Mouse (Mus musculus): Measurements from ENCODE around the gene Cobl. TPM values are rescaled to one million over a fixed set of nuclear protein-coding genes. Genes with fewer than 3 reads are reported as not detected.

The Cobl gene
- polyA plus RNA-seq, 1 experiment from 2014 or later, result 42.5 TPM

DNA sequence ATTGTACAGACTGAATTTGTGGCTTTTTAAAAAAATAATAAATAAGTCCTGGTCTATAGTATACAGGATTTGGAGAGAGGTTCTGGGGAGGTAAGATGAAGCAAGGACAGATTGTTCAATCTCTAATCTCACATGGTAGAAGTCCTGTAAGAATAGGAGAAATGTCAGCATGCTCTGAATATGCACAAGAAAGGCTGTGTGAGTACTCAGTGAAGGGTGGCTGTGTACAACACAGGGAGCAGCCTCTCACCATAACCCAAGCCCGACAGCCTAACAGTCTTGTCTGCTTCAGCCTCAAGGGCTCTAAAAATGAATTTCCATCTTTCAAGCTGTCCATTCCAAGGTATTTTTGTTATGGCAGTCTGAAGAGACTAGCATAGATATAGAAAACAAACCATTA lies 3.1 kb upstream of the Cobl start:
- no peak overlapping the region for H3K4me3 ChIP-seq
- WGBS, result 75% methylated on average over 1 of the region's 1 CpGs
- no peak for ATAC-seq (replicated peaks; ENCODE audit: insufficient number of reproducible peaks, insufficient read depth, low FRiP score, low read depth)
- no peak overlapping the region for H3K27ac ChIP-seq
- no peak overlapping the region for H3K9ac ChIP-seq
- no peaks in the 10 kb centered on the region for H3K36me3 ChIP-seq
- peaks cover 6% of the 10 kb centered on the region; the same call in 1 of the 2 replicates for H3K4me1 ChIP-seq (replicated peaks)
- H3K27me3 ChIP-seq, result peaks cover 4% of the 10 kb centered on the region; the same call in 1 of the 2 replicates
- H3K9me3 ChIP-seq (replicated peaks), result no peaks in the 10 kb centered on the region
- no peak overlapping the region for H3K4me2 ChIP-seq

DNA sequence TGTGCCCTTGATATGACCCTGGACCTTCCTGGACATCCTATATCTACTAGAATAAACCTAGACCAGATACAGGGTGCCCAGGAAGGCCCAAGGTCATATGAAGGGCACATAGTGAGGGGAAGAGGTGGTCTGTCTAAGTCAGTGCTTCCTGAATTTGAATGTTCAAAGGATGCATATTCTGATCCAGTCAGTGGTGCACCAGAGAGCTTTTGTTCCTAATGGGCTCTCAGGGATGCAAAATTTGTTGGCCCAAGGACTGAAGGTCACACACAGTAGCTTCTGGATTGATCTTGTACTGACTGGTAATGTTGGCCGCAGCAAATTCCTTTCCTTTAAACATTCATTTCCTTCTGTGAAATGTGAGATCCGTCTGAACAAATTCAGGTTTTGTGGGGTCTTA lies 2.5 kb upstream of the Cobl start:
- H3K4me2 ChIP-seq, result no peak overlapping the region
- 74% methylated on average over 2 of the region's 2 CpGs for WGBS

GRCm38 (mm10) chr11:12466606-12467005 lies 1.8 kb upstream of the Cobl start:
- Histone ChIP-seq H3K9ac (no peak overlapping the region), H3K27ac (no peak overlapping the region), H3K4me3 (no peak overlapping the region), H3K36me3 (no peaks in the 10 kb centered on the region), H3K9me3 (replicated peaks) (no peaks in the 10 kb centered on the region), H3K27me3 (peaks cover 4% of the 10 kb centered on the region; the same call in 1 of the 2 replicates), H3K4me1 (replicated peaks) (peaks cover 6% of the 10 kb centered on the region; the same call in 1 of the 2 replicates), H3K4me2 (no peak overlapping the region)
- no peak for ATAC-seq (replicated peaks; ENCODE audit: insufficient number of reproducible peaks, insufficient read depth, low FRiP score, low read depth)
- WGBS, result 71% methylated on average over 1 of the region's 1 CpGs

More for the DNA sequence above, 2.5 kb upstream of the Cobl start:
- Histone ChIP-seq H3K36me3 (no peaks in the 10 kb centered on the region), H3K9me3 (replicated peaks) (no peaks in the 10 kb centered on the region), H3K9ac (no peak overlapping the region), H3K27me3 (peaks cover 4% of the 10 kb centered on the region; the same call in 1 of the 2 replicates), H3K27ac (no peak overlapping the region), H3K4me3 (no peak overlapping the region), H3K4me1 (replicated peaks) (peaks cover 6% of the 10 kb centered on the region; the same call in 1 of the 2 replicates)
- no peak for ATAC-seq (replicated peaks; ENCODE audit: insufficient number of reproducible peaks, insufficient read depth, low FRiP score, low read depth)

- WGBS, result 35% methylated on average over 1 of the region's 1 CpGs
- H3K9me3 ChIP-seq (replicated peaks), result no peaks in the 10 kb centered on the region
- peak overlapping the region; percentile 75 for H3K4me3 ChIP-seq
- no peak for ATAC-seq (replicated peaks; ENCODE audit: insufficient number of reproducible peaks, insufficient read depth, low FRiP score, low read depth)
- H3K27ac ChIP-seq, result no peak overlapping the region
- H3K4me2 ChIP-seq, result peak overlapping the region; percentile 86
- H3K4me1 ChIP-seq (replicated peaks), result peaks cover 6% of the 10 kb centered on the region; the same call in 1 of the 2 replicates
- no peaks in the 10 kb centered on the region for H3K36me3 ChIP-seq
- peak overlapping the region; percentile 68 for H3K9ac ChIP-seq
- peaks cover 4% of the 10 kb centered on the region; the same call in 1 of the 2 replicates for H3K27me3 ChIP-seq
Observed at GRCm38 (mm10) chr11:12465229-12465628, 469 bp upstream of the Cobl start.

- no peak for ATAC-seq (replicated peaks; ENCODE audit: insufficient number of reproducible peaks, insufficient read depth, low FRiP score, low read depth)
- H3K4me2 ChIP-seq, result peak overlapping the region; percentile 86
- peak overlapping the region; percentile 75 for H3K4me3 ChIP-seq
- H3K36me3 ChIP-seq, result no peaks in the 10 kb centered on the region
- no peaks in the 10 kb centered on the region for H3K9me3 ChIP-seq (replicated peaks)
- WGBS, result 64% methylated on average over 13 of the region's 13 CpGs
- H3K9ac ChIP-seq, result peak overlapping the region; percentile 68; the same call in 1 of the 2 replicates
- H3K27ac ChIP-seq, result no peak overlapping the region
- peaks cover 17% of the 10 kb centered on the region for H3K4me1 ChIP-seq (replicated peaks)
- peaks cover 4% of the 10 kb centered on the region; the same call in 1 of the 2 replicates for H3K27me3 ChIP-seq
Observed at GRCm38 (mm10) chr11:12463615-12464170, 1.1 kb downstream of the Cobl start.

DNA sequence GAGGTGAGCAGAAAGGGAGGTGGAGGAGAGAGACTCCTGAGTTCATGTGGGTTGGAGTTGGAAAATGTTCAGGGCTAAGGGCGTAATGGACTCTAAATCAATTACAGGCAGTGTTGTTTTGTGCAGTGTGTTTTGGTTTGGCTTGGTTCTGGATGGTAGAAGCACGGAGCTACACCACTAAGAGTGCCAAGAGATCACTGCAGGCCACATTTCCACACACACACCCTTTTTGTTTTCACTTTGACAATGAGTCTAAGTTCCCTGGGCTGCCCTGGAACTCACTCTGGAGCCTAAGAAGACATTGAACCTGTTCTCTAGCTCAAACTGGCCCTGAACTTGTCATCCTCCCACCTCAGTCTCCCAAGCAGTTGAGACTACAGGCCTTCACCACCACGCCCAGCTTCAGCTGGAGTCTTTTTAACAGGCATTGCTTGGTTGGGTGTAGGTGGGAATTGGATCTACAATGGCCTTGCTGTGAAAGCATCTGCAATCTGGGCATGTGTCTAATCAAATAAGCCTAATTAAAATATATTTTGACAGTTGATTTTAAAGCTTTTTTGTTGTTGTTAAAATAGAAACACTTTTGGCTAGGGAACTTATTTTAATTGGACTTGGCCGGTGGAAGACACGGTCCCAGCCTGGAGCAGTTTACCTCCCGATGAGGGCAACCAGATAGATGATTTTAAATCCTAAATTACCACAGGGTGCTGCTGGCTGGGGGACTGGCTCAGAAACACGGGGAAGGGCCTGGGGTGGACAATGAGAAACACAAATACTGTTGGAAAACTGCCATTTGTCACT lies 4.8 kb downstream of the Cobl start:
- Histone ChIP-seq H3K9me3 (replicated peaks) (no peaks in the 10 kb centered on the region), H3K9ac (no peak overlapping the region), H3K27me3 (peaks cover 4% of the 10 kb centered on the region; the same call in 1 of the 2 replicates), H3K4me2 (no peak overlapping the region), H3K36me3 (no peaks in the 10 kb centered on the region), H3K4me3 (no peak overlapping the region), H3K4me1 (replicated peaks) (peaks cover 24% of the 10 kb centered on the region), H3K27ac (no peak overlapping the region)
- no peak for ATAC-seq (replicated peaks; ENCODE audit: insufficient number of reproducible peaks, insufficient read depth, low FRiP score, low read depth)
- 74% methylated on average over 7 of the region's 7 CpGs for WGBS

GRCm38 (mm10) chr11:12458814-12459213 lies 5.9 kb downstream of the Cobl start:
- H3K4me1 ChIP-seq (replicated peaks), result peaks cover 21% of the 10 kb centered on the region
- H3K4me3 ChIP-seq, result no peak overlapping the region
- H3K27me3 ChIP-seq, result peaks cover 4% of the 10 kb centered on the region; the same call in 1 of the 2 replicates
- H3K4me2 ChIP-seq, result no peak overlapping the region
- 62% methylated on average over 3 of the region's 3 CpGs for WGBS
- no peaks in the 10 kb centered on the region for H3K36me3 ChIP-seq
- no peak overlapping the region for H3K27ac ChIP-seq
- no peak for ATAC-seq (replicated peaks; ENCODE audit: insufficient number of reproducible peaks, insufficient read depth, low FRiP score, low read depth)
- no peaks in the 10 kb centered on the region for H3K9me3 ChIP-seq (replicated peaks)
- H3K9ac ChIP-seq, result no peak overlapping the region

DNA sequence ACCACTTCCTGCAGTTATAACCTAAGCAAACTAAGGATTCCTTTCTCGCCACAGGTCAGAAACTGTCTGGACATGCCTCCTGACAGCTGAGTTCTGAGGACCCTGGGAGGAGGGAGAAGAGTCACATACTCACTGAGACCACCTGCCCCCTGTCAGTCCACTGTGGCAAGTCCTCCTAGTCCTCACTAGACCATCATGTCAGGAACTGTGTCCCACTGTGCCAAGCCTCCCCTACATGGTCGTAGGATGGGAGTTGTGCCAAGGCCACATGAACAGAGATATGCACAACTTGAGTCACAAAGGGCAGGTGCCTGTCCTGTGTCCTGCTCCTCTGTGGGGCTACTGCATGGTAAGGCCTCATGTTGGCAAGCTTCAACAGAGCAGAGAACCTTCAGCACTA lies 6.4 kb downstream of the Cobl start:
- Histone ChIP-seq H3K4me3 (no peak overlapping the region), H3K4me2 (no peak overlapping the region), H3K4me1 (replicated peaks) (peaks cover 19% of the 10 kb centered on the region), H3K9me3 (replicated peaks) (no peaks in the 10 kb centered on the region), H3K27ac (no peak overlapping the region), H3K36me3 (no peaks in the 10 kb centered on the region), H3K27me3 (no peaks in the 10 kb centered on the region), H3K9ac (no peak overlapping the region)
- peak; percentile 70 for ATAC-seq (replicated peaks; ENCODE audit: insufficient number of reproducible peaks, insufficient read depth, low FRiP score, low read depth)
- WGBS, result 49% methylated on average over 2 of the region's 2 CpGs

- Histone ChIP-seq H3K4me1 (replicated peaks) (no peaks in the 10 kb centered on the region), H3K9me3 (replicated peaks) (no peaks in the 10 kb centered on the region), H3K36me3 (no peaks in the 10 kb centered on the region), H3K27ac (no peak overlapping the region), H3K4me3 (no peak overlapping the region), H3K27me3 (no peaks in the 10 kb centered on the region), H3K4me2 (no peak overlapping the region), H3K9ac (no peak overlapping the region)
- no peak for ATAC-seq (replicated peaks; ENCODE audit: insufficient number of reproducible peaks, insufficient read depth, low FRiP score, low read depth)
- 78% methylated on average over 3 of the region's 3 CpGs for WGBS
Observed at GRCm38 (mm10) chr11:12448101-12448500, 16.7 kb downstream of the Cobl start.

- Histone ChIP-seq H3K27me3 (no peaks in the 10 kb centered on the region), H3K4me2 (no peak overlapping the region), H3K9me3 (replicated peaks) (no peaks in the 10 kb centered on the region), H3K36me3 (no peaks in the 10 kb centered on the region), H3K27ac (no peak overlapping the region), H3K9ac (no peak overlapping the region), H3K4me3 (no peak overlapping the region), H3K4me1 (replicated peaks) (no peaks in the 10 kb centered on the region)
- 77% methylated on average over 2 of the region's 2 CpGs for WGBS
- no peak for ATAC-seq (replicated peaks; ENCODE audit: insufficient number of reproducible peaks, insufficient read depth, low FRiP score, low read depth)
Observed at GRCm38 (mm10) chr11:12445222-12445621, 19.5 kb downstream of the Cobl start.

DNA sequence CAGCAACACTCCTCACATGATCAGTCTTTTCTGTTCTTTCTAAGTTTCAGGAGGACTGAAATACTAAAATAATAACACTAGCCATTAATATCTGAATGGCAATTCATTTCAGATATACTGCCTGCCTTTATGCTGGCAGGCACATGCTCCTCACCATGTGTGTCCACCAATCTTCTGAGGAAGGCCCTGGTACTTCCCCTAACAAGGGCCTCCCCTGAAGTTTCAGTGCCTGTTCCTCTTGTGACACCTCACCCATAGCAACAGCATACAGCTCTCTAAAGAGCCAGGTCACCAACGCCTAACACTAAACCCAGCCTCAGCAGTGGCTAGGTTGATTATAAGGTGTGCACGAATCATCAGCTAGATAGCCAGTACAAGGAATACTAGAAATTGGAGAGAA lies 20.5 kb downstream of the Cobl start:
- H3K4me1 ChIP-seq (replicated peaks), result no peaks in the 10 kb centered on the region
- no peak overlapping the region for H3K9ac ChIP-seq
- no peaks in the 10 kb centered on the region for H3K27me3 ChIP-seq
- no peak overlapping the region for H3K4me3 ChIP-seq
- no peak overlapping the region for H3K27ac ChIP-seq
- H3K4me2 ChIP-seq, result no peak overlapping the region
- no peaks in the 10 kb centered on the region for H3K9me3 ChIP-seq (replicated peaks)
- H3K36me3 ChIP-seq, result no peaks in the 10 kb centered on the region
- ATAC-seq (replicated peaks; ENCODE audit: insufficient number of reproducible peaks, insufficient read depth, low FRiP score, low read depth), result no peak
- 53% methylated on average over 2 of the region's 2 CpGs for WGBS

Data from heart, embryonic 15.5 days (tissue).